Comparison of ENCODE assay signal across 18 mouse cellular contexts in genomic region chr3:146117997-146118457, GRCm38 (mm10). TPM values are rescaled to one million over a fixed set of nuclear protein-coding genes. Genes with fewer than 3 reads are reported as not detected.
DNase-seq lines count a peak whose midpoint lies in the region; ATAC-seq lines count a peak whose summit lies in the region.
"Had no signal": no experiment of that assay in that cellular context is flagged by ENCODE, and none has a peak within 500 bp of the region (broad histone marks: within the 10 kb centered on the region; RNA-seq: fewer than 3 reads in every experiment).

No protein-coding gene starts in this region.

- no peak overlapping the region for H3K9ac ChIP-seq in forebrain, embryonic 15.5 days (replicated peaks)
- H3K9ac ChIP-seq in kidney, embryonic 15.5 days, result no peak overlapping the region
- peak overlapping the region; percentile 64 for H3K9ac ChIP-seq in intestine, embryonic 16.5 days (ENCODE audit: low read depth, low read length)
- H3K9ac ChIP-seq: heart, embryonic 15.5 days; liver, postnatal 0 days; midbrain, embryonic 15.5 days had no signal

- no peak overlapping the region for H3K27ac ChIP-seq in forebrain, embryonic 10.5 days
- H3K27ac ChIP-seq in forebrain, embryonic 15.5 days (replicated peaks), result no peak overlapping the region
- H3K27ac ChIP-seq in kidney, embryonic 15.5 days, result no peak overlapping the region
- peak overlapping the region; percentile 76 for H3K27ac ChIP-seq in intestine, embryonic 16.5 days (ENCODE audit: low read length)
- H3K27ac ChIP-seq: heart, embryonic 15.5 days; midbrain, embryonic 15.5 days; neural tube, embryonic 12.5 days had no signal

- ATAC-seq in forebrain, embryonic 15.5 days (replicated peaks), result no peak
- peak; percentile 15; the same call in 1 of the 2 replicates for ATAC-seq in kidney, embryonic 15.5 days (replicated peaks; ENCODE audit: low FRiP score)
- peak; percentile 87 for ATAC-seq in intestine, embryonic 16.5 days
- ATAC-seq: inflammation-experienced regulatory T-cells, adult 6 months; liver, postnatal 0 days; midbrain, embryonic 15.5 days had no signal

- no peaks in the 10 kb centered on the region for H3K36me3 ChIP-seq in forebrain, embryonic 10.5 days (replicated peaks)
- no peaks in the 10 kb centered on the region for H3K36me3 ChIP-seq in forebrain, embryonic 15.5 days
- no peaks in the 10 kb centered on the region for H3K36me3 ChIP-seq in kidney, embryonic 15.5 days
- H3K36me3 ChIP-seq in intestine, embryonic 16.5 days (ENCODE audit: control insufficient read depth, insufficient read depth, low read length), result no peaks in the 10 kb centered on the region
- H3K36me3 ChIP-seq: heart, embryonic 15.5 days; midbrain, embryonic 15.5 days; neural tube, embryonic 12.5 days had no signal

- WGBS in forebrain, embryonic 10.5 days, result 61% methylated on average over 9 of the region's 9 CpGs
- 57% methylated on average over 9 of the region's 9 CpGs for WGBS in forebrain, embryonic 15.5 days
- whole genome bisulfite sequencing in kidney, embryonic 15.5 days, result 48% methylated on average over 9 of the region's 9 CpGs
- 47% methylated on average over 9 of the region's 9 CpGs for WGBS in intestine, embryonic 16.5 days

- H3K4me1 ChIP-seq in forebrain, embryonic 10.5 days, result peaks cover 28% of the 10 kb centered on the region
- 0 out of 2 replicates have a peak, but pooled peaks cover 5% of the 10 kb centered on the region for H3K4me1 ChIP-seq in forebrain, embryonic 15.5 days
- H3K4me1 ChIP-seq in kidney, embryonic 15.5 days, result peaks cover 25% of the 10 kb centered on the region
- H3K4me1 ChIP-seq in intestine, embryonic 16.5 days (ENCODE audit: control insufficient read depth, insufficient read depth, low read length), result peaks cover 9% of the 10 kb centered on the region

- peak overlapping the region; percentile 42; the same call in 1 of the 2 replicates for H3K4me3 ChIP-seq in forebrain, embryonic 10.5 days
- no peak overlapping the region for H3K4me3 ChIP-seq in forebrain, embryonic 15.5 days
- H3K4me3 ChIP-seq in kidney, embryonic 15.5 days (replicated peaks), result peak overlapping the region; percentile 39
- peak overlapping the region; percentile 52 for H3K4me3 ChIP-seq in intestine, embryonic 16.5 days (ENCODE audit: low read length)
- H3K4me3 ChIP-seq: midbrain, embryonic 15.5 days; neural tube, embryonic 12.5 days had no signal

- H3K27me3 ChIP-seq in forebrain, embryonic 10.5 days (ENCODE audit: poor library complexity, severe bottlenecking), result peaks cover 44% of the 10 kb centered on the region
- peaks cover 19% of the 10 kb centered on the region for H3K27me3 ChIP-seq in forebrain, embryonic 15.5 days
- H3K27me3 ChIP-seq in kidney, embryonic 15.5 days, result peaks cover 27% of the 10 kb centered on the region
- 0 out of 2 replicates have a peak, but pooled peaks cover 3% of the 10 kb centered on the region for H3K27me3 ChIP-seq in intestine, embryonic 16.5 days (replicated peaks; ENCODE audit: control insufficient read depth, insufficient read depth, low read length)

- DNase-seq in forebrain, embryonic 10.5 days (ENCODE audit: extremely low spot score, low spot score), result no peak
- no peak for DNase-seq in kidney, adult 9 months
- DNase-seq in MEL-GATA-1-ER (ENCODE audit: extremely low read depth, low read depth), result peak; percentile 67
- no peak for DNase-seq in adrenal gland, adult 18-20 months (ENCODE audit: low spot score in 2 of 2)
- DNase-seq in B cell, adult 2 months, result no peak
- DNase-seq: cerebellum, adult 11 months; left cerebral cortex, postnatal 4 days; liver, postnatal 0 days; spleen, adult 18-20 months; thymus, adult 2 months had no signal

- H3K9me3 ChIP-seq in forebrain, embryonic 10.5 days, result no peaks in the 10 kb centered on the region
- H3K9me3 ChIP-seq in forebrain, embryonic 15.5 days, result no peaks in the 10 kb centered on the region
- H3K9me3 ChIP-seq in kidney, embryonic 15.5 days (replicated peaks), result no peaks in the 10 kb centered on the region
- no peaks in the 10 kb centered on the region for H3K9me3 ChIP-seq in intestine, embryonic 16.5 days (ENCODE audit: control insufficient read depth, low read length)
- H3K9me3 ChIP-seq: heart, embryonic 15.5 days; midbrain, embryonic 15.5 days; neural tube, embryonic 12.5 days had no signal

- H3K4me2 ChIP-seq in forebrain, embryonic 15.5 days (replicated peaks), result no peak overlapping the region
- H3K4me2 ChIP-seq in kidney, embryonic 15.5 days, result peak overlapping the region; percentile 56
- peak overlapping the region; percentile 55 for H3K4me2 ChIP-seq in intestine, embryonic 16.5 days (ENCODE audit: low read depth, low read length)

RNA-seq across cellular contexts. Expression of gene Mcoln3, which starts 0.8 kb away (rescaled TPM):
- polyA plus RNA-seq in forebrain, embryonic 10.5 days (2016; fragmentation: Nextera tagmentation; extraction: Ambion mirVana), result 6.3 and 7.1 TPM in 2 replicates
- 0.23 and 0.67 TPM in 2 replicates for polyA plus RNA-seq in forebrain, embryonic 15.5 days (2015; fragmentation: Nextera tagmentation; extraction: Ambion mirVana)
- polyA plus RNA-seq in kidney, embryonic 15.5 days (2015; fragmentation: Nextera tagmentation; extraction: Ambion mirVana), result 14.0 and 17.0 TPM in 2 replicates
- polyA plus RNA-seq in intestine, embryonic 16.5 days (2015; fragmentation: Nextera tagmentation; extraction: Ambion mirVana), result 74.3 and 102 TPM in 2 replicates
- not detected for total RNA-seq in adrenal gland, adult 18-20 months (2021)
- polyA plus RNA-seq: liver, postnatal 0 days had no signal

RNA-seq across cellular contexts. Expression of gene Wdr63, which starts 10.1 kb away (rescaled TPM):
- not detected in 2 replicates for polyA plus RNA-seq in forebrain, embryonic 10.5 days (2016; fragmentation: Nextera tagmentation; extraction: Ambion mirVana)
- polyA plus RNA-seq in forebrain, embryonic 15.5 days (2015; fragmentation: Nextera tagmentation; extraction: Ambion mirVana), result 0.59 and 1.4 TPM in 2 replicates
- polyA plus RNA-seq in kidney, embryonic 15.5 days (2015; fragmentation: Nextera tagmentation; extraction: Ambion mirVana), result 0.16 TPM in 1 of 2 replicates, not detected in the other
- 0.49 TPM in 1 of 2 replicates, not detected in the other for polyA plus RNA-seq in intestine, embryonic 16.5 days (2015; fragmentation: Nextera tagmentation; extraction: Ambion mirVana)
- total RNA-seq in adrenal gland, adult 18-20 months (2021), result not detected

RNA-seq across cellular contexts. Expression of gene Mcoln2, which starts 31.6 kb away (rescaled TPM):
- polyA plus RNA-seq in forebrain, embryonic 10.5 days (2016; fragmentation: Nextera tagmentation; extraction: Ambion mirVana), result 0.25 and 0.30 TPM in 2 replicates
- polyA plus RNA-seq in forebrain, embryonic 15.5 days (2015; fragmentation: Nextera tagmentation; extraction: Ambion mirVana), result not detected in 2 replicates
- polyA plus RNA-seq in kidney, embryonic 15.5 days (2015; fragmentation: Nextera tagmentation; extraction: Ambion mirVana), result 0.78 and 0.91 TPM in 2 replicates
- 8.1 and 8.8 TPM in 2 replicates for polyA plus RNA-seq in intestine, embryonic 16.5 days (2015; fragmentation: Nextera tagmentation; extraction: Ambion mirVana)
- total RNA-seq in adrenal gland, adult 18-20 months (2021), result under 1 TPM in 1 of 2 experiments, not detected in 1; 0.35 TPM
- total RNA-seq: layer of hippocampus, postnatal 14 days; left cerebral cortex, postnatal 4 days had no signal
